Mouse (Mus musculus) neural tube, embryonic 14.5 days (tissue): ENCODE results near the gene Aadacl3. TPM values are rescaled to one million over a fixed set of nuclear protein-coding genes. Genes with fewer than 3 reads are reported as not detected.

Experiments used
- ATAC-seq: fragments of 200-750 bp; cut with Nextera tagmentation; 2 replicates; pipeline ENCODE4 v1.8.0; 2017; ENCODE audit warnings: low read depth, mild to moderate bottlenecking, moderate TSS enrichment, moderate library complexity
- H3K27ac ChIP-seq: fragments of 300-500 bp; sonication (generic); 2 replicates; pipeline ENCODE4 v1.5.1; 2014; ENCODE audit warnings: low read depth, mild to moderate bottlenecking, control low read depth, low read length, moderate library complexity, mixed read lengths
- H3K27me3 ChIP-seq: fragments of 300-500 bp; sonication (generic); 2 replicates; pipeline ENCODE4 v1.6.1; 2014; ENCODE audit warnings: low read length; ENCODE audit not compliant: control insufficient read depth, insufficient read depth
- H3K36me3 ChIP-seq: fragments of 300-500 bp; sonication (generic); 2 replicates; pipeline ENCODE4 v1.6.1; 2014; ENCODE audit warnings: low read length, mixed read lengths; ENCODE audit not compliant: control insufficient read depth, insufficient read depth
- H3K4me1 ChIP-seq: fragments of 300-500 bp; sonication (generic); 2 replicates; pipeline ENCODE4 v1.6.1; 2014; ENCODE audit warnings: low read length; ENCODE audit not compliant: control insufficient read depth, insufficient read depth
- H3K4me2 ChIP-seq: fragments of 300-500 bp; sonication (generic); 2 replicates; pipeline ENCODE4 v1.6.1; 2014; ENCODE audit warnings: mild to moderate bottlenecking, low read depth, low read length, control low read depth
- H3K4me3 ChIP-seq: fragments of 300-500 bp; sonication (generic); 2 replicates; pipeline ENCODE4 v1.5.1; 2014; ENCODE audit warnings: low read depth, low read length, control low read depth, mixed read lengths
- H3K9ac ChIP-seq: fragments of 300-500 bp; sonication (generic); replicated peaks from 2 replicates; pipeline ENCODE4 v1.6.1; 2014; ENCODE audit warnings: low read depth, mild to moderate bottlenecking, control low read depth, low read length, mixed read lengths
- H3K9me3 ChIP-seq: fragments of 300-500 bp; sonication (generic); 2 replicates; pipeline ENCODE4 v1.6.1; 2016; ENCODE audit warnings: low read length; ENCODE audit not compliant: control insufficient read depth
- WGBS: fragments of 180-500 bp; shearing (Covaris S2); extraction: QIAGEN DNeasy Blood & Tissue Kit; methylation state at CpG from one replicate; pipeline ENCODE4 v1.1.7; 2014; 5-methylcytosine and 5-hydroxymethylcytosine counted together
- polyA plus RNA-seq: library from polyadenylated mRNA; unstranded; fragments of >200 nt; fragmentation: Nextera tagmentation; extraction: Ambion mirVana; gene quantifications from 2 replicates; pipeline ENCODE4 v1.2.1, GENCODE M21; 2014

Gene Aadacl3
- polyA plus RNA-seq: not detected in 2 replicates

DNA sequence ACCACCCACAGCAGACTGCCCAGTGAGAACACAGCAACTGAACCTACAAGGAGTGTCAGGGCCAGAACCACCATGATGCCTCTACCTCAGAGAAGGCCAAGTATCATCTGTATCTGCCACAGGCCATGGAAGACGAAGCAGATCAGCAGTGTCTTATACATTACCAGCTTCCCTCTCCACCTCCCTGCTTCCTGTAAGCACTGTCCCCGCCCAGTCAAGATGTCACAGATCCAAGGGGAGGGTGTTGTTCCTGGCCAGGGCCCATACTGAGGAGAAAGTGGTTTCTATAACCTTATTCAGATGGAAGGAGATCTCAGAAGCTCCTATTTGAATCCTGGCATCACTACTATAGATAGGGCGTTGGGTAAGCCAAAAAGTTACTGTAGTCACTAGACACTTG, at the start of gene Aadacl3:
Gene Aadacl3 (minus strand): TSS at position 101 of the 400 bp plus-strand sequence.
- Histone ChIP-seq H3K27ac (no peak within 1 kb of the TSS), H3K9me3 (no peaks in the 10 kb centered on the region), H3K36me3 (no peaks in the 10 kb centered on the region), H3K4me2 (no peak within 1 kb of the TSS), H3K27me3 (no peaks in the 10 kb centered on the region), H3K4me3 (no peak within 1 kb of the TSS), H3K4me1 (no peaks in the 10 kb centered on the region), H3K9ac (no peak within 1 kb of the TSS)
- 79% methylated on average over 3 of the region's 3 CpGs for WGBS
- ATAC-seq: no peak

DNA sequence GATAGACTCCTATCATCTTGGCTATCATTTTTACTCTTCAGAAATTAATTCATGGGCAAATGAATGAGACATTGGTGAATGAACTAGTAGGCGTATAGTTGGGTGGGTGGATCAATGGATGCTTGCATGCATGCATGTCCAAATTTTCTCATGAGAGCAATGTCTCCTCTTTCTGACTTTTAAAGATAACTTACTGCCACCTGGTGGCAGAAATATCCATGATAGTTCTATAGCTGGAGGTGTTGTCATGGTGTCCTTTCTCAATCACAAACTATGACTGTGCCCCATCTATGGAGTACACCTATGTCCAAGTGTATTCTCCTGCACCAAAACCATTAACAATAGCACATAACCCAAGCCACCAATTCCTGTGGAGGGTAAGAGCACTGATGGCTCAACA, 43.0 kb upstream of the Aadacl3 start:
- no peak overlapping the region for H3K4me3 ChIP-seq
- no peak for ATAC-seq
- H3K9ac ChIP-seq: no peak overlapping the region
- H3K27ac ChIP-seq: no peak overlapping the region
- H3K4me2 ChIP-seq: no peak overlapping the region
- H3K9me3 ChIP-seq: no peaks in the 10 kb centered on the region
- H3K4me1 ChIP-seq: no peaks in the 10 kb centered on the region
- no peaks in the 10 kb centered on the region for H3K27me3 ChIP-seq
- WGBS: 87% methylated on average over 1 of the region's 1 CpGs
- H3K36me3 ChIP-seq: no peaks in the 10 kb centered on the region

DNA sequence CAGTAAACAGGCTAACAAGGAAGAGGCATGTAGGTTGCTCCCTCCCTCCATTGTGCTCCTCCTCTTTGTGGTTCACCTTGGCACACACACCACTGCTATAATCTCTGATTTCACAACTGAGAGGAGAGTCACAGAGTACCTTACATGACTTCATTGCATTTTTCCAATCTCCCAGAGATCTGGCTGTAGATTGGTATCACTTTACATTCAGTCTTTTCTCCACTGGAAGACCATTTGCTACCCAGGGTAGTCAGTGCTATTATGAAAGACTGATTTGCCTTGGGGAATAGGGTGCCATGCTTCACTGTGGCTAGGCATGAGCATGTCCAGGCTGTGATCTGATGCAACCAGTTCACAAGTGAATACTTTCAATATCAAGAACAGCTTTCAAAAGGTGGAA, 29.8 kb upstream of the Aadacl3 start:
- H3K9ac ChIP-seq: no peak overlapping the region
- H3K4me1 ChIP-seq: no peaks in the 10 kb centered on the region

DNA sequence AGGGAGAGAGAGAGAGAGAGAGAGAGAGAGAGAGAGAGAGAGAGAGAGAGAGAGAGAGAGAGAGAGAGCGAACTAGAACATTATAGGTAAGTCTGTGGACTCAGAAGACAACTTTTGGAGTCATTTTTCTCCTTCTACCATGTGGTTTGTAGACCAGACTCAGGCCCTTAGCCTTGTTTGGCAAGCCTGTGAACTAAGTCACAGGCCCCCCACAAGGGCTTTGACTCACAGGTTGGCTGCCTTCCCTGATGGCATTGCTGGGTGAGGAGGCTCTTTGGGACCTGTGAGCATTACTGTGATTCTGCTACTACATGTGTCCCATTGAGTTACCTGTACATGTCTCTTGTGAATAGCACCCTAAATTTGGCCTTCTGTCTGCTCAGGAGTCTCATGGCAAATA, 4.5 kb upstream of the Aadacl3 start:
- H3K27me3 ChIP-seq: no peaks in the 10 kb centered on the region
- H3K36me3 ChIP-seq: no peaks in the 10 kb centered on the region
- H3K4me3 ChIP-seq: no peak overlapping the region
- no peak overlapping the region for H3K4me2 ChIP-seq
- no peaks in the 10 kb centered on the region; the same call in 1 of the 2 replicates for H3K9me3 ChIP-seq
- WGBS: 75% methylated on average over 1 of the region's 1 CpGs
- H3K9ac ChIP-seq: no peak overlapping the region
- H3K4me1 ChIP-seq: no peaks in the 10 kb centered on the region
- no peak overlapping the region for H3K27ac ChIP-seq
- ATAC-seq: no peak

More for the DNA sequence above, 29.8 kb upstream of the Aadacl3 start:
- H3K4me3 ChIP-seq: no peak overlapping the region
- H3K4me2 ChIP-seq: no peak overlapping the region
- H3K9me3 ChIP-seq: peaks cover 3% of the 10 kb centered on the region; the same call in 1 of the 2 replicates
- H3K27ac ChIP-seq: no peak overlapping the region
- H3K27me3 ChIP-seq: no peaks in the 10 kb centered on the region
- ATAC-seq: no peak
- H3K36me3 ChIP-seq: no peaks in the 10 kb centered on the region

DNA sequence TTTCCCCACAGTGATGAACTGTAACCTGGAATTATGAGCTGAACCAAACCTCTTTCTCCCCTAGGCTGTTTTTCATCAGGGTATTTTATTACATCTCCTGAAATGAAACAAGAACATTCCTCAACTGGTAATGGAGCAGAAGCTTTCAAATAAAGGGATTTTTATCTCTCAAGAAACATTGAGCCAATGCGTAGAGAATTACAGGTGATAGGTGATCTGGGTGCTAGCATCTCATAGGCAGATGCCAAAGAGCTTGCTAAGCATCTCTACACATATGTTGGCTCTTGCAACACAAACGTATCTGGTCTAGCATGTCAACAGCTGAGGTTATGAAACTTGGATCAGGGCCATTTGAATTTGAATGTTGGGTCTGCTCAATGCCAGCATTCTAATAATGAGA, 1.6 kb upstream of the Aadacl3 start:
- Histone ChIP-seq H3K36me3 (no peaks in the 10 kb centered on the region), H3K27me3 (no peaks in the 10 kb centered on the region), H3K4me1 (no peaks in the 10 kb centered on the region), H3K4me3 (no peak overlapping the region), H3K4me2 (no peak overlapping the region), H3K27ac (no peak overlapping the region), H3K9me3 (no peaks in the 10 kb centered on the region; the same call in 1 of the 2 replicates), H3K9ac (no peak overlapping the region)
- no peak for ATAC-seq
- WGBS: 81% methylated on average over 2 of the region's 2 CpGs

DNA sequence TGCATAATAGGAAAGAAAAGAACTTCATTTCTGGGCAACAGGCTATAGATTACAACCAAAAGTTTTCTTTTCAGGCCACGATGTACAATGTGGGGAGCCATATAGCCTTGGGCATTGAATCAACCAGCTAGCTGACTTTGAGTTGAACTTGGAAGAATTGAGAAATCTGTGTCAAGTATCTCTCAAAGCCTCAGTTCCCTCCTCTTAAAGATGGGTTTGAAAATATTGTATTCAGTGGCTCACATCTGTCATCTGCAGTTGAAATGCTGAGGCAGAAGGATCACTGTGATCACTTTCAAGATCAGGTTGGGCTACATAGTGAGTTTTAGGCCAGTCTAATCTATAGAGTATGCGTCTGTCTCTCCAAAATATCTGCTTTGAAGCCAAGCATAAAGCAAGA, 10.3 kb downstream of the Aadacl3 start, which contains the start of gene Gm9944:
Gene Gm9944 (minus strand): TSS at position 101 of the 400 bp plus-strand sequence.
- ATAC-seq: no peak
- no peaks in the 10 kb centered on the region for H3K36me3 ChIP-seq
- whole genome bisulfite sequencing: 78% methylated on average over 2 of the region's 2 CpGs

DNA sequence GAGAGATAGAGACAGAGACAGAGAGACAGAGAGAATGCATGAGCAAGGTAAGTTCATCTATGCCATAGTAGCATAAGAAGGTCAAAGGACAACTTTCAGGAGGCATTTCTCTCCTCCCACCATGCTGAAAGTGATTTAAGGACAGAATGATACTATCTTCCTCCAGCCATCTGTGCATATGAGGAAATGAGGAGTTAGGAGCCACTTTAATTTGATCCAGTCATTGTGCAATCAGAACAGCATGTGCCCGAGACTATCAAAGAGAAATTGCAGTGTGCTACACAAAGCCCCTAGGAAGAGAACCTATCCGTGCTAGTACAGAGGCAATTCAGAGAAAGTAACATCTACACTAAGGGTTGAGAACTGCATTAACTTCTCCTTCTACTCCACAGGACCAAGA, 15.0 kb downstream of the Aadacl3 start:
- Histone ChIP-seq H3K36me3 (no peaks in the 10 kb centered on the region), H3K9ac (no peak overlapping the region), H3K27me3 (no peaks in the 10 kb centered on the region), H3K4me2 (no peak overlapping the region), H3K4me3 (no peak overlapping the region), H3K4me1 (no peaks in the 10 kb centered on the region), H3K27ac (no peak overlapping the region), H3K9me3 (no peaks in the 10 kb centered on the region)
- 89% methylated on average over 2 of the region's 2 CpGs for WGBS
- no peak for ATAC-seq

More for the DNA sequence above, 10.3 kb downstream of the Aadacl3 start, which contains the start of gene Gm9944:
- H3K4me1 ChIP-seq: no peaks in the 10 kb centered on the region
- H3K4me2 ChIP-seq: no peak within 1 kb of the TSS
- no peak within 1 kb of the TSS for H3K9ac ChIP-seq
- no peak within 1 kb of the TSS for H3K4me3 ChIP-seq
- no peak within 1 kb of the TSS for H3K27ac ChIP-seq
- no peaks in the 10 kb centered on the region for H3K9me3 ChIP-seq
- H3K27me3 ChIP-seq: no peaks in the 10 kb centered on the region

DNA sequence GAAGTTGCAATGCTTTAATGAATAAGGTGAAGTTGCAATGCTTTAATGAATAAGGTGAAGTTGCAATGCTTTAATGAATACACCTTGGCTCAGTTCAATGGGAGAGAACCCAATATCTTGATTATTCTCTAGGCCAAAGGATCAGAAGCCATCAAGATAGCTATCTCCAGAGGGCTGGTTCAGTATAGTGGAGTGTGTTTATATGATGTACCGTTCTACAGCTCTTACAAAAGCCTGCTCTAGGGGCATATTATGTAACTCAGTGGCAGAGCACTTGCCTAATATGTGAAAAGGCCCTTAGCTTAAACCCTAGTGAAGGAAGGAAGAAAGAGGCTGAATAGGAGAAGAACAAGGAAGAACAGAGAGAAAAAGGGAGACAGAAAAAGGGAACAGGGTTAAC, 22.0 kb downstream of the Aadacl3 start:
- no peak for ATAC-seq
- no peaks in the 10 kb centered on the region for H3K27me3 ChIP-seq
- H3K4me1 ChIP-seq: no peaks in the 10 kb centered on the region
- H3K9me3 ChIP-seq: 0 out of 2 replicates have a peak, but pooled peaks cover 2% of the 10 kb centered on the region
- H3K4me2 ChIP-seq: no peak overlapping the region
- no peak overlapping the region for H3K4me3 ChIP-seq
- no peak overlapping the region for H3K27ac ChIP-seq
- H3K36me3 ChIP-seq: no peaks in the 10 kb centered on the region
- WGBS: 77% methylated on average over 1 of the region's 1 CpGs
- H3K9ac ChIP-seq: no peak overlapping the region

DNA sequence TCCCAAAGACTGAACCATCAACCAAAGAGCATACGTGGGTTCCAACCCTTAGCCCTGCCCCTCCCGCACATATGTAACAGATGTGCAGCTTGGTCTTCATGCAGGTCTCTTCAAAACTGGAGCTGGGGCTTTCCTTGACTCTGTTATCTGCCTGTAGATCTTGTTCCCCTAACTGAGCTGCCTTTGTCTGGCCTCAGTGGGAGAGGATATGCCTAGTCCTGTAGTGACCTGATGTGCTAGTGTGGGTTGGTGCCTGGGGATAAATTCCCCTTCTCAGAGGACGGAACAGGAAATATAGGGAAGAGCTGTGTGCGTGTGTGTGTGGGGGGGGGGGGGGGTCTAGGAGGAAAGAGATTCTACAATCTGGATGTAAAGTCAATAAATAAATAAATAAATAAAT, 22.5 kb downstream of the Aadacl3 start:
- Histone ChIP-seq H3K4me1 (no peaks in the 10 kb centered on the region), H3K4me3 (no peak overlapping the region), H3K27ac (no peak overlapping the region), H3K9me3 (0 out of 2 replicates have a peak, but pooled peaks cover 2% of the 10 kb centered on the region), H3K27me3 (no peaks in the 10 kb centered on the region), H3K4me2 (no peak overlapping the region), H3K36me3 (no peaks in the 10 kb centered on the region), H3K9ac (no peak overlapping the region)
- WGBS: 97% methylated on average over 4 of the region's 4 CpGs
- ATAC-seq: no peak
